ENCODE assay signal across 27 mouse cellular contexts in the genomic region with DNA sequence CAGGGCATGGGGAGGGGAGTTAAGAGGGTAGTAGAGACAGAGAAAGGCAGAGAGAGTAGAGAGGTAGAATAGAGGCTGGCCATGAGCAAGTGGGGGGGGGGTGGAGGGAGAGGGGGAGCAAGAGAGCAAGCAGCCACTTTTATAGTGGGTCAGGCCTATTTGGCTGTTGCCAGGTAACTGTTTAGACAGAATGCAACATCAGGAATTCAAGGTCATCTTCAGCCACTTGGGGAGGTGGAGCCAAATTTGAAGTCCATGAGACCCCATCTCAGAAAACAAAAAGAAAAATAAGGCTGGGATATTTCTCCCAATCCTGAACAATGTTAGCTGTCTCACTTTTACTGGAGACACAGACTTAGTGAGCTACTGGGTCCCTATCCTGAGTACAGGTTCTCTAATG. TPM values are rescaled to one million over a fixed set of nuclear protein-coding genes. Genes with fewer than 3 reads are reported as not detected.
DNase-seq lines count a peak whose midpoint lies in the region; ATAC-seq and TF ChIP-seq lines count a peak whose summit lies in the region.
"Had no signal": no experiment of that assay in that cellular context is flagged by ENCODE, and none has a peak within 500 bp of the region (broad histone marks: within the 10 kb centered on the region; RNA-seq: fewer than 3 reads in every experiment).

No protein-coding gene starts in this region.

- H3K9ac ChIP-seq in heart, embryonic 13.5 days: no peak overlapping the region
- no peak overlapping the region for H3K9ac ChIP-seq in heart, postnatal 0 days (replicated peaks; ENCODE audit: low read depth, low read length)
- H3K9ac ChIP-seq: forebrain, embryonic 13.5 days; hindbrain, embryonic 14.5 days had no signal

- H3K27ac ChIP-seq in heart, embryonic 13.5 days (replicated peaks): peak overlapping the region; percentile 90
- H3K27ac ChIP-seq in heart, postnatal 0 days (ENCODE audit: low read depth): peak overlapping the region; percentile 92
- H3K27ac ChIP-seq: forebrain, embryonic 13.5 days; hindbrain, embryonic 14.5 days; hindbrain, postnatal 0 days had no signal

- H3K4me3 ChIP-seq in heart, embryonic 13.5 days: no peak overlapping the region
- H3K4me3 ChIP-seq in heart, postnatal 0 days (ENCODE audit: low read depth, low read length): no peak overlapping the region
- H3K4me3 ChIP-seq: forebrain, embryonic 10.5 days; forebrain, embryonic 13.5 days had no signal

- peaks cover 8% of the 10 kb centered on the region for H3K36me3 ChIP-seq in heart, embryonic 13.5 days
- no peaks in the 10 kb centered on the region for H3K36me3 ChIP-seq in heart, postnatal 0 days (replicated peaks; ENCODE audit: control insufficient read depth, insufficient read depth, low read length)
- H3K36me3 ChIP-seq: forebrain, embryonic 10.5 days had no signal

- no peak for TF ChIP-seq EP300 in heart, postnatal 0 days (IDR thresholded peaks at IDR 0.05; ENCODE audit: low read depth)

- DNase-seq in heart, adult 11 months: no peak
- DNase-seq in heart, postnatal 0 days (ENCODE audit: low spot score): no peak
- DNase-seq in heart, postnatal 25 days (ENCODE audit: low spot score): no peak
- DNase-seq in ES-CJ7 (ENCODE audit: low read depth, low spot score): peak; percentile 57
- no peak for DNase-seq in spleen, adult 18-20 months
- DNase-seq: adrenal gland, postnatal 10 days; adrenal gland, postnatal 36 days; cerebellum, adult 18-20 months; cerebellum, adult 9-10 months; cerebellum, postnatal 14 days; gastrocnemius, postnatal 10 days; gastrocnemius, postnatal 36 days; heart, postnatal 14 days; kidney, adult 18-20 months; kidney, adult 9 months had no signal

- peaks cover 88% of the 10 kb centered on the region for H3K4me1 ChIP-seq in heart, embryonic 13.5 days
- peaks cover 62% of the 10 kb centered on the region for H3K4me1 ChIP-seq in heart, postnatal 0 days (ENCODE audit: control insufficient read depth, insufficient read depth)

- intact Hi-C loops in heart, postnatal 25 days (cut with DNase I): no loop called here

- ATAC-seq in heart, embryonic 13.5 days (ENCODE audit: extremely low read depth, insufficient number of reproducible peaks, low FRiP score, low TSS enrichment): no peak
- ATAC-seq in heart, postnatal 0 days (ENCODE audit: insufficient read depth, low read depth): no peak
- no peak for ATAC-seq in monocyte, adult 5-6 weeks (replicated peaks; ENCODE audit: insufficient number of reproducible peaks, low FRiP score, low TSS enrichment, poor library complexity, severe bottlenecking)
- ATAC-seq: CD4-positive, CD25-positive, alpha-beta regulatory T cell, adult 4 months; forebrain, embryonic 13.5 days; forebrain, embryonic 16.5 days; hindbrain, postnatal 0 days; inflammation-experienced regulatory T-cells, adult 6 months; intestine, embryonic 16.5 days had no signal

- TF ChIP-seq CTCF in heart, postnatal 0 days (IDR thresholded peaks at IDR 0.05; ENCODE audit: low read depth): no peak

- H3K27me3 ChIP-seq in heart, embryonic 13.5 days (replicated peaks): no peaks in the 10 kb centered on the region
- H3K27me3 ChIP-seq in heart, postnatal 0 days (ENCODE audit: control insufficient read depth, insufficient read depth, low read length): no peaks in the 10 kb centered on the region
- H3K27me3 ChIP-seq: forebrain, embryonic 13.5 days had no signal

- H3K9me3 ChIP-seq in heart, embryonic 13.5 days: no peaks in the 10 kb centered on the region
- no peaks in the 10 kb centered on the region for H3K9me3 ChIP-seq in heart, postnatal 0 days (replicated peaks; ENCODE audit: control insufficient read depth, low read length)
- H3K9me3 ChIP-seq: forebrain, embryonic 10.5 days; forebrain, embryonic 13.5 days had no signal

- H3K4me2 ChIP-seq in heart, embryonic 13.5 days: no peak overlapping the region
- no peak overlapping the region for H3K4me2 ChIP-seq in heart, postnatal 0 days (ENCODE audit: low read depth, low read length)
- H3K4me2 ChIP-seq: forebrain, embryonic 13.5 days; hindbrain, embryonic 14.5 days had no signal

RNA-seq across cellular contexts. Expression of gene Rbpms2, which starts 13.1 kb away (rescaled TPM):
- 106 and 109 TPM in 2 replicates for polyA plus RNA-seq in heart, embryonic 13.5 days (2015; fragmentation: Nextera tagmentation; extraction: Ambion mirVana)
- 94.5 and 121 TPM in 2 replicates for total RNA-seq in heart, postnatal 0 days (2014; rRNA removed; ENCODE audit: low replicate concordance)
- polyA plus RNA-seq in heart, postnatal 0 days (2015; fragmentation: Nextera tagmentation; extraction: Ambion mirVana): 108 and 117 TPM in 2 replicates
- 10 to 100 TPM; 37.1 to 39.3 TPM for total RNA-seq in heart, postnatal 25 days (2021)
- total RNA-seq in monocyte, adult 5-6 weeks (2017): 0.48 to 4.1 TPM (median 0.53 TPM) in 3 replicates

RNA-seq across cellular contexts. Expression of gene Oaz2, which starts 25.3 kb away (rescaled TPM):
- 249 and 267 TPM in 2 replicates for polyA plus RNA-seq in heart, embryonic 13.5 days (2015; fragmentation: Nextera tagmentation; extraction: Ambion mirVana)
- total RNA-seq in heart, postnatal 0 days (2014; rRNA removed; ENCODE audit: low replicate concordance): 317 and 350 TPM in 2 replicates
- polyA plus RNA-seq in heart, postnatal 0 days (2015; fragmentation: Nextera tagmentation; extraction: Ambion mirVana): 293 TPM in 2 replicates
- 100 to 1,000 TPM; 249 to 259 TPM for total RNA-seq in heart, postnatal 25 days (2021)
- 72.0 to 107 TPM (median 78.2 TPM) in 3 replicates for total RNA-seq in monocyte, adult 5-6 weeks (2017)

RNA-seq across cellular contexts. Expression of gene Pif1, which starts 55.6 kb away (rescaled TPM):
- polyA plus RNA-seq in heart, embryonic 13.5 days (2015; fragmentation: Nextera tagmentation; extraction: Ambion mirVana): 10.3 and 11.8 TPM in 2 replicates
- 7.1 and 32.7 TPM in 2 replicates for total RNA-seq in heart, postnatal 0 days (2014; rRNA removed; ENCODE audit: low replicate concordance)
- polyA plus RNA-seq in heart, postnatal 0 days (2015; fragmentation: Nextera tagmentation; extraction: Ambion mirVana): 2.5 and 2.6 TPM in 2 replicates
- not detected for total RNA-seq in heart, postnatal 25 days (2021)
- 0.21 TPM in 1 of 3 replicates, not detected in the others for total RNA-seq in monocyte, adult 5-6 weeks (2017)
- total RNA-seq: adrenal gland, adult 18-20 months; gastrocnemius, adult 18-20 months had no signal
